Mouse (Mus musculus) lung, postnatal 0 days (tissue): ENCODE data around the gene Egfl7. TPM values are rescaled to one million over a fixed set of nuclear protein-coding genes. Genes with fewer than 3 reads are reported as not detected.

Source experiments
- ATAC-seq: fragments of 200-750 bp; cut with Nextera tagmentation; 2 replicates; pipeline ENCODE4 v1.8.0; 2017; ENCODE audit warnings: moderate library complexity
- DNase-seq: peaks from one replicate; pipeline ENCODE4 v3.0.0-alpha.2; 2016; ENCODE audit warnings: low spot score
- H3K27ac ChIP-seq: fragments of 300-500 bp; sonication (generic); 2 replicates; pipeline ENCODE4 v1.5.1; 2014; ENCODE audit warnings: antibody characterized with exemption, mild to moderate bottlenecking, low read length, mixed read lengths
- H3K27me3 ChIP-seq: fragments of 300-500 bp; sonication (generic); replicated peaks from 2 replicates; pipeline ENCODE4 v1.6.1; 2014; ENCODE audit warnings: low read length, mixed read lengths; ENCODE audit not compliant: insufficient read depth
- H3K36me3 ChIP-seq: fragments of 300-500 bp; sonication (generic); 2 replicates; pipeline ENCODE4 v1.6.1; 2014; ENCODE audit warnings: low read length, mixed read lengths; ENCODE audit not compliant: insufficient read depth
- H3K4me1 ChIP-seq: fragments of 300-500 bp; sonication (generic); 2 replicates; pipeline ENCODE4 v1.6.1; 2014; ENCODE audit warnings: antibody characterized with exemption, low read depth, low read length, mixed read lengths; ENCODE audit not compliant: insufficient read depth
- H3K4me2 ChIP-seq: fragments of 300-500 bp; sonication (generic); replicated peaks from 2 replicates; pipeline ENCODE4 v1.6.1; 2014; ENCODE audit warnings: low read depth, mild to moderate bottlenecking, low read length, moderate library complexity, mixed read lengths
- H3K4me3 ChIP-seq: fragments of 300-500 bp; sonication (generic); 2 replicates; pipeline ENCODE4 v1.5.1; 2014; ENCODE audit warnings: low read depth, low read length
- H3K9ac ChIP-seq: fragments of 300-500 bp; sonication (generic); replicated peaks from 2 replicates; pipeline ENCODE4 v1.6.1; 2014; ENCODE audit warnings: low read depth, mild to moderate bottlenecking
- H3K9me3 ChIP-seq: fragments of 300-500 bp; sonication (generic); 2 replicates; pipeline ENCODE4 v1.6.1; 2016; ENCODE audit warnings: low read length, mixed read lengths
- CTCF ChIP-seq: IDR thresholded peaks from 2 replicates; pipeline ENCODE4 v1.5.1; 2016; ENCODE audit warnings: antibody characterized with exemption, mild to moderate bottlenecking
- EP300 ChIP-seq: IDR thresholded peaks from 2 replicates; pipeline ENCODE4 v1.6.1; 2016; ENCODE audit warnings: antibody characterized with exemption, mild to moderate bottlenecking, control low read depth
- WGBS: fragments of 180-500 bp; shearing (Covaris S2); extraction: QIAGEN DNeasy Blood & Tissue Kit; methylation state at CpG from one replicate; pipeline ENCODE4 v1.1.7; 2014; 5-methylcytosine and 5-hydroxymethylcytosine counted together
- polyA plus RNA-seq: library from polyadenylated mRNA; unstranded; fragments of >200 nt; fragmentation: Nextera tagmentation; extraction: Ambion mirVana; gene quantifications from 2 replicates; pipeline ENCODE4 v1.2.1, GENCODE M21; 2015

Gene Egfl7
- polyA plus RNA-seq, 1 experiment from 2014 or later = 412 TPM

GRCm38 (mm10) chr2:26634629-26635488 is 55.0 kb downstream of the Egfl7 start:
- Histone ChIP-seq H3K27me3 (no peaks in the 10 kb centered on the region), H3K36me3 (peaks cover 21% of the 10 kb centered on the region; the same call in 1 of the 2 replicates), H3K4me1 (peaks cover 8% of the 10 kb centered on the region; the same call in 1 of the 2 replicates), H3K9me3 (no peaks in the 10 kb centered on the region), H3K4me3 (no peak overlapping the region), H3K27ac (no peak overlapping the region), H3K9ac (no peak overlapping the region), H3K4me2 (no peak overlapping the region)
- DNase-seq (peak; percentile 16), ATAC-seq (peak; percentile 39)
- TF ChIP-seq CTCF (no peak), EP300 (no peak)
- 50% methylated on average over 12 of the region's 12 CpGs for WGBS

DNA sequence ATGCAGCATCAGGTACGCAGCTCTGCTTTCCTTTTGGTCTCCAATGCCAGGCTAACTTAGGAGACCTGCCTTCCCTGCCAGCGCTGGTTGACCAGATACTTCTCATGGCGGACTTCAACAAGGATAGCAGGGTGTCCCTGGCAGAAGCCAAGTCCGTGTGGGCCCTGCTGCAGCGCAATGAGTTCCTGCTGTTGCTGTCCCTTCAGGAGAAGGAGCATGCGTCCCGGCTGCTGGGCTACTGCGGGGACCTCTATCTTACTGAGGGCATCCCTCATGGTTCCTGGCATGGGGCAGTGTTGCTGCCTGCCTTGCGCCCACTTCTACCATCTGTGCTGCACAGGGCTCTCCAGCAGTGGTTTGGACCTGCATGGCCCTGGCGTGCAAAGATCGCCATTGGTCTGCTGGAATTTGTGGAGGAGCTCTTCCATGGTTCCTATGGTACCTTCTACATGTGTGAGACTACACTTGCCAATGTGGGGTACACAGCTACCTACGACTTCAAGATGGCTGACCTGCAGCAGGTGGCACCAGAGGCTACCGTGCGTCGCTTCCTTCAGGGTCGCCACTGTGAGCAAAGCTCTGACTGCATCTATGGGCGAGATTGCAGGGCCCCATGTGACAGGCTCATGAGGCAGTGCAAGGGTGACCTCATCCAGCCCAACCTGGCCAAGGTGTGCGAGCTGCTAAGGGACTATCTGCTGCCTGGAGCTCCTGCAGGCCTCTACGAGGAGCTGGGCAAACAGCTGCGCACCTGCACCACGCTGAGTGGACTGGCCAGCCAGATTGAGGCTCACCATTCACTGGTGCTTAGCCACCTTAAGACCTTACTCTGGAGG is 55.9 kb downstream of the Egfl7 start:
- H3K9me3 ChIP-seq = no peaks in the 10 kb centered on the region
- ATAC-seq (no peak), DNase-seq (no peak)
- H3K9ac ChIP-seq = no peak overlapping the region
- no peaks in the 10 kb centered on the region for H3K27me3 ChIP-seq
- no peak overlapping the region for H3K4me3 ChIP-seq
- peaks cover 21% of the 10 kb centered on the region; the same call in 1 of the 2 replicates for H3K36me3 ChIP-seq
- H3K27ac ChIP-seq = no peak overlapping the region
- peaks cover 8% of the 10 kb centered on the region; the same call in 1 of the 2 replicates for H3K4me1 ChIP-seq
- H3K4me2 ChIP-seq = no peak overlapping the region
- no peak for TF ChIP-seq CTCF
- WGBS = 66% methylated on average over 21 of the region's 21 CpGs

DNA sequence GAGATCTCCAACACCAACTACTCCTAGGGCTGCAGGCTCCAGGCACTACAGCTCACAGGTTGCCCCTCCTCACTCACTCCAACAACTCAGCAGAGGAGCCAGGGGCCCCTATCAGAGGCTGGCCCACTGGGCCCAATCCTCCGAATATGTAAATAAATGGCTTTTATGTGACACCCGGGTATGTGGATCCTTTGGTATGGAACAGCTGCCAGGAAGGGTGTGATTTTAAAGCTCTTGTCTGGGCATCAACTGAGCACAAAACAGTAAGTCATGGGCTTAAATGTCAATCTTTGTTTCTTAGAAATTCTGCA is 56.5 kb downstream of the Egfl7 start:
- peaks cover 21% of the 10 kb centered on the region; the same call in 1 of the 2 replicates for H3K36me3 ChIP-seq
- no peaks in the 10 kb centered on the region for H3K27me3 ChIP-seq
- peaks cover 8% of the 10 kb centered on the region; the same call in 1 of the 2 replicates for H3K4me1 ChIP-seq
- no peak overlapping the region for H3K4me2 ChIP-seq
- no peak for ATAC-seq
- no peak overlapping the region for H3K9ac ChIP-seq
- H3K9me3 ChIP-seq = no peaks in the 10 kb centered on the region
- no peak overlapping the region for H3K27ac ChIP-seq
- no peak for DNase-seq
- WGBS = 33% methylated on average over 2 of the region's 2 CpGs
- no peak for TF ChIP-seq CTCF
- TF ChIP-seq EP300 = no peak
- H3K4me3 ChIP-seq = no peak overlapping the region

DNA sequence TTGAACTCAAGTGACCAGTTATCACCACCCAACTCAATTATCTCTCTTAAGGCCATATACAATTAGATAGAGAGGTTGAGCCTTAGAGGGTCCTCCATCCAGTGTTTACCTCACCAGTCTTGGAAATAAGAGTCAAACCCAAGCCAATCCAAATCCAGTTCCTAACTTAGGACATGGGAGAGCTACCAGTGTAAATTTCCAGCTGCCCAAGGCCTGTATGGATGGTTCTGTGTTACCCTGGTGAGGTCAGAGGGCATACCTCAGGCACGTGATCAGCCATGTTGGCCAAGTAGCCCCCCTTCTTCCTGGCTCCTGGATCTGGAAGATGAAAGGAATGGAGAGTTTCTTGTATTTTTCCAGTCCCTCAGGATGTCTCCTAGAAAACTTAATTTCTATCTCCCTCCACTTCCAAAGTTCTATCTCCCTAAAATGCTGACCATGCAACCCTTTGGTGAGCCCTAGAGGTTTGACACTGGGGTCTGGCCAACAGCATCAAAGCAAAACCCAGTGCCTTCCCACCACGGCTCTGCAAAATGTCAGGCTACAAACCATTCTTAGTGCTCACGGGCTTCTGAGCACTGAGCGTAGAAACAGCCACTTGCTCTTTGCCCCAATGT is 57.6 kb downstream of the Egfl7 start:
- H3K27ac ChIP-seq = no peak overlapping the region
- H3K4me1 ChIP-seq = peaks cover 8% of the 10 kb centered on the region; the same call in 1 of the 2 replicates
- no peak overlapping the region for H3K4me2 ChIP-seq
- H3K9me3 ChIP-seq = no peaks in the 10 kb centered on the region
- no peaks in the 10 kb centered on the region for H3K27me3 ChIP-seq
- no peak overlapping the region for H3K9ac ChIP-seq
- WGBS = 77% methylated on average over 4 of the region's 4 CpGs
- H3K36me3 ChIP-seq = peaks cover 21% of the 10 kb centered on the region; the same call in 1 of the 2 replicates
- TF ChIP-seq CTCF = no peak
- no peak for TF ChIP-seq EP300
- H3K4me3 ChIP-seq = no peak overlapping the region
- ATAC-seq (no peak), DNase-seq (no peak)

GRCm38 (mm10) chr2:26638039-26638438 is 58.2 kb downstream of the Egfl7 start:
- TF ChIP-seq EP300 (no peak), CTCF (no peak)
- H3K9ac ChIP-seq = no peak overlapping the region
- H3K4me3 ChIP-seq = no peak overlapping the region
- H3K4me1 ChIP-seq = peaks cover 8% of the 10 kb centered on the region; the same call in 1 of the 2 replicates
- no peak overlapping the region for H3K27ac ChIP-seq
- no peaks in the 10 kb centered on the region for H3K9me3 ChIP-seq
- DNase-seq (no peak), ATAC-seq (no peak)
- WGBS = 72% methylated on average over 5 of the region's 5 CpGs
- H3K4me2 ChIP-seq = no peak overlapping the region
- no peaks in the 10 kb centered on the region for H3K27me3 ChIP-seq
- peaks cover 21% of the 10 kb centered on the region; the same call in 1 of the 2 replicates for H3K36me3 ChIP-seq

DNA sequence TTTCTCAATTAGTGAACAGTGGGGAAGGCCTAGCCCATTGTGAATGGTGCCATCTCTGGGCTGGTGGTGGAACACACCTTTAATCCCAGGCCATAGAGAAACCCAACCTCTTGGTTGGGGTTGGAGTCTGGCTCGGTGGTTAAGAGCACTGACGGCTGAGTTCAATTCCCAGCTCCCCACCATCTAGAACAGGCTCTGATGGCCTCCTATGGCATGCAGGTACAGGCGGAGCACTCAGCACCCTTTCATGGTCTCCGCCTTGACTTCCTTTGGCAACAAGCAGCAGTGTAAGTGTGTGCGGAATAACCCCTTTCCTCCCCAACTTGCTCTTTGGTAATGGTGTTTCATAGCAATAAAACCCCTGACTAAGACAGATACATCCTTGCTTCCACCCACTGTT is 58.8 kb downstream of the Egfl7 start:
- H3K36me3 ChIP-seq = peaks cover 21% of the 10 kb centered on the region; the same call in 1 of the 2 replicates
- H3K9me3 ChIP-seq = no peaks in the 10 kb centered on the region
- WGBS = 39% methylated on average over 5 of the region's 5 CpGs
- H3K4me1 ChIP-seq = peaks cover 8% of the 10 kb centered on the region; the same call in 1 of the 2 replicates
- 0 out of 2 replicates have a peak overlapping the region, but pooled peaks have one; percentile 21 for H3K27ac ChIP-seq
- no peak for DNase-seq
- no peaks in the 10 kb centered on the region for H3K27me3 ChIP-seq
- H3K4me2 ChIP-seq = peak overlapping the region; percentile 83
- no peak overlapping the region; the same call in 1 of the 2 replicates for H3K9ac ChIP-seq
- ATAC-seq = no peak
- TF ChIP-seq CTCF (peak; percentile 17; the same call in 1 of the 2 replicates), EP300 (no peak)
- H3K4me3 ChIP-seq = peak overlapping the region; percentile 81; the same call in 1 of the 2 replicates
